Mouse (Mus musculus) brain, adult 2 months (tissue): Measurements from ENCODE around the gene Cnksr3.

Experiments
- DNase-seq: peaks from one replicate; pipeline ENCODE4 v3.0.0; 2011; ENCODE audit warnings: low read depth, low spot score

Gene Cnksr3

GRCm38 (mm10) chr10:7077971-7078370 lies 134.1 kb downstream of the Cnksr3 start:
- DNase-seq: peak; percentile 80

- DNase-seq: peak; percentile 99
These were observed 134.6 kb downstream of the Cnksr3 start for GRCm38 (mm10) chr10:7077389-7077808.

DNA sequence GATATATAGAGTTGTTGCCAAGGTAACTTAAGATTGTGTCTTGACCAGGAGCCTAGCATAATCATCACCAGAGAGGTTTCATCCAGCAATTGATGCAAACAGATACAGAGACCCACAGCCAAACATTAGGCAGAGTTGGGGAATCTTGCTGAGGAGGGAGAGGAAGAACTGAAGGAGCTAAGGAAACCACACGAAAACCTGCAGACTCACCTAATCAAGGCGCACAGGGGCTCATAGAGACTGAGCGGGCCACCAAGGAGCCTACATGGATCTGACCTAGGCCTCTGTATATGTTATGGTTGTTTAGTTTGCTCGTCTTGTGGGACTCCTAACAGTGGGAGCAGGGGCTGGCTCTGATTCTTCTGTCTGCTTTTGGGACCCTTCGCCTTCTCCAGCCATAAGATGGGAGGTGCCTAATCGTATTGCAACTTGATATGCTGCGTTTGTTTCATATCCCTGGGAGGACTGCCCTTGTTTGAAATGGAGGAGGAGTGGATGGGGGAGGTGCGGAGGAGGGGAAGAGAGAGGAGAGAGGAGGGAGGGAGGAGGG lies 135.3 kb downstream of the Cnksr3 start:
- peak; percentile 89 for DNase-seq

DNA sequence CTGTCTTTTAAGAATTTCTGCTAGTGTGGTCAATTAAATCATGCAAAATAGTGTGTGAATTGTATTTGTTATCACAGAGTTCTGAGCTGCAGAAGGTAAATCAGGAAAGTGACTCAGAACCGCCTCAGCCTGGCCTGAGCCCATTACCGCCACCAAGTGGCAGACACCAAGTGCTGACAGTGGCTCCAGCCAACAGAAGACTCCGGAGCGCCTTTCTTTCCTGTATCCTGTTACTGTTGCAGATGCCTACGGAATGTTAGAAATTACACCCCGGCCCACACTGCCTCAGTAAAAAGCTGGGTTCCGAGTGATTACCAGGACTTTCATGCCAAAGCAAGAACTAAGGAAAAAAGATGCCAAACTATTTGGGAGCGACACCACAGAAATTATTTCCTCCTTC lies 135.8 kb downstream of the Cnksr3 start:
- peak; percentile 96 for DNase-seq

DNA sequence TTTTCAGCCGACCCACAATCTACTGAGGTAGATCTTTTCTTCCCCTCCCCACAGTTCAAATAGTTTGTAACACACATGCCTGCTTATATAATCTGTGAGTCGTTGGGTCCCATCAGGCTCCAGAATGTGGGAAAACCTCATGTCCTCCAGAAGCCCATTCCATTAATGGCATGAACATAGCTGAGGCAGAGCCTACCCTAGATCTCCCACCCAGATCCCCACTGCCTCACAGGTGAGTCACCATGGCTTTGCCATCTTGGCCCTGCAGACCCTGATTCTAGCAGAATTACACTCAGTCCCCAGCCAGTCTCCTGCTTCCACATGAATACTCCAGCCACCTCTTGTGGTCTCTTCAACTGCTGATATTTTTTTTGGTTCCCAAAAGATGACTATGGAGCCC lies 136.4 kb downstream of the Cnksr3 start:
- DNase-seq: no peak

DNA sequence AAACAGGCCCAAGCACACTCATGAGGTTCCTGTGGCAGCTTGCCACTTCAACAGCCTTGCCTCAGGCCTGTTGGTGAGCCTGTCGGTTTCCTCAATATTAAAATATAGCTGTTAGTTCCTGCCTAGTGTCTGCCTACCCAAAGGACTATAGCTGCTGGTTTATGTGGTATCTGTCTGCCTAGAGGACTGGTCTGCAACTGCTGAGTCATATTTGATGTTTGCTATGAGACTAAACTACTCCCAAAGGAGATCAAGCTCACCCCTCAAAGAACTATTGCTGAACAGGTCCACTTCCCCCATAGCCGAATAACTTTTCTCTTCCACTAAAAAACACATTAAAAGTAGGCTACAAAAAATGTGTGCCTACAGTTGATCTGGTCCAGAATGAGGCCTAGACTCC lies 137.8 kb downstream of the Cnksr3 start:
- no peak for DNase-seq

- no peak for DNase-seq
These were observed 141.1 kb downstream of the Cnksr3 start for GRCm38 (mm10) chr10:7070924-7071323.

DNA sequence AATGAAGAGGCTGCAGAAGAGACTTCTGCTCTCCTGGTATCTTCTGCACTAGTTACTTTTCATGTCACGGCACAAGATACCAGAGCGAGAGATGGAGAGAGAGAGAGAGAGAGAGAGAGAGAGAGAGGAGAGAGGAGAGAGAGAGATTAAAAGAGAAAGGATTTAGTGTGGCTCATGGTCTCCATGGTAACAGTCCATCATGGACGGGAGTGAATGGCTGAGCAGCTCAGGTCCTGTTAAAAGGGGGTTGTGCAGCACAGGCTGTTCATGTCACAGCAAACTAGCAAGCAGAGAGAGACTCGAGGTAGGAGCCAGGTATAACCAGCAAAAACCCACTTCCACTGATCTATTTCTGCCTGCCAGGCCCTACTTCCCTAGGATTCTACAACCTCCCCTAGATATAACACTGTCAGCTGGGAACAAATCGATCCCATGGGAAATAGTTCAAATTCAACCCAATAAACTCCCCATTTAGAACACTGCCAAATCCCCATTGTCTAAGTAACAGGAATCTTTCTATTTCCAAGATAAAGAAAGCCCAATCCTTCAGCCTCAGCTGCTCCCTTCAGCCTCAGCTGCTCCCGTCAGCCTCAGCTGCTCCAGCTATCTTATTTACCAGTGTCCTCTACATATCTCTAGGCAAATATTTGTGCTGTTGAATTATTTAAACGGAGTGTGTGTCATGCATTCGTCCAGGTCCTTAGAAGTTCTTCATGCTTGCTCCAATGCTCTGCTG lies 141.8 kb downstream of the Cnksr3 start:
- DNase-seq: no peak

- DNase-seq: no peak
These were observed 142.9 kb downstream of the Cnksr3 start for GRCm38 (mm10) chr10:7069090-7069489.
